Mouse (Mus musculus): ENCODE measurements around the gene Brf1. TPM values are rescaled to one million over a fixed set of nuclear protein-coding genes. Genes with fewer than 3 reads are reported as not detected.

Brf1 gene
- polyA plus RNA-seq, 1 experiment from 2014 or later = 58.1 TPM

GRCm38 (mm10) chr12:113014561-113015556 lies 14.4 kb upstream of the Brf1 start:
- Histone ChIP-seq H3K9me3 (no peaks in the 10 kb centered on the region), H3K36me3 (replicated peaks) (peaks cover 18% of the 10 kb centered on the region), H3K4me1 (peaks cover 49% of the 10 kb centered on the region), H3K27me3 (ENCODE audit: poor library complexity, severe bottlenecking) (no peaks in the 10 kb centered on the region), H3K27ac (peak overlapping the region; percentile 94), H3K4me3 (peak overlapping the region; percentile 94)
- 3% methylated on average over 60 of the region's 64 CpGs for WGBS
- DNase-seq (ENCODE audit: extremely low spot score, low spot score) = peak; percentile 62

DNA sequence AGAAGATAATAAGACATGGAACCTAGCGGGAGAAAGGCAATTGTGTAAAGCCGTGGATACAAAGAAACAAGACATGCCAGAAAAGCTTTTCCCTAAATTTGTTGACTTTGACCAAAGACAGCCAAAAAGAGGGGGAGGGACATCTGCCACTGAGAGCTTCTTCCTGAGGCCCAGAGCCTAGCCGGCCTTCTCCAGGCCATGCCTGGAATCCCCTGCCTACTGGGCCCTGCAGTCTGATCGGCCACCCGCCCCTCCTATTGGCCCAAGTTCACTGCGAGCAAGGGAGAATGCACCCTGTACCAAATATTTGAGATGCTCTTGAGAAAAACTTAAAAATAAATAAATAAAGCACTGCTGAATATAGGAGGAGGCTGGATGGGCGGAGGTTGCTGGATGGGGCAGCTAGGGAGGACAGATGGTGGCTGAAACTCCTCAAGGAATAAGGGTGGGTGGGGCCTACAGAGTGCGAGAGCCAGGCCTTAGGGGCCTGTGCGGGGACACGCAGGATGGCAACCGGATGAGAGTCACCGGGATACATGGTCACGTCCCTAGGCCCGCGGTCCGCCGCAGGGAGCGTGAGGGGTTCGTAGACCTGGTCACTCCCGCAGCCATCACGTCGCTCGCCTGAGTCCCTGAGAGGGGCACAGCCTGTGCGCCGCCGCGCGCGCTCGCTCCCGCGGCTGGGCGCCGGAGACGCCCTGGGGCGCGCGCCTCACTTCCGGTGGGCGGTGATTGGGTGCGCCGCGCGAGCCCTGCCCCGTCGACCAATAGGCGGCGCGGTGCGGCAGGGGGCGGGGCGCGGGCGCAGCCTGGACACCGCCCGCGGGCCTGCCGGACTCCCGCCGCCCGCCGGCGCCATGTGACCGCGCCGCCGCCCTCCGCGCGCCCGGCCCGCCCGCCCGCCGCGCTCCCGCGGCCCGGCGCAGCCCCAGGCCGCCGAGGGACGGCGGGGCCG lies 13.4 kb upstream of the Brf1 start, which contains the start of gene Pacs2:
Pacs2 (plus strand) TSS at position 905 of the 955 bp plus-strand sequence.
- 9% methylated on average over 84 of the region's 85 CpGs for WGBS
- peaks cover 10% of the 10 kb centered on the region for H3K36me3 ChIP-seq (replicated peaks)
- peaks cover 49% of the 10 kb centered on the region for H3K4me1 ChIP-seq
- H3K27me3 ChIP-seq (ENCODE audit: poor library complexity, severe bottlenecking) = no peaks in the 10 kb centered on the region
- no peaks in the 10 kb centered on the region for H3K9me3 ChIP-seq
- H3K4me3 ChIP-seq = peak within 1 kb of the TSS; percentile 94
- peak; percentile 86 for DNase-seq (ENCODE audit: extremely low spot score, low spot score)
- H3K27ac ChIP-seq = peak within 1 kb of the TSS; percentile 95

- DNase-seq (ENCODE audit: extremely low spot score, low spot score) = no peak
- peak overlapping the region; percentile 95 for H3K27ac ChIP-seq
- H3K9me3 ChIP-seq = no peaks in the 10 kb centered on the region
- H3K36me3 ChIP-seq (replicated peaks) = 0 out of 2 replicates have a peak, but pooled peaks cover 3% of the 10 kb centered on the region
- peak overlapping the region; percentile 94 for H3K4me3 ChIP-seq
- H3K27me3 ChIP-seq (ENCODE audit: poor library complexity, severe bottlenecking) = no peaks in the 10 kb centered on the region
- 57% methylated on average over 3 of the region's 3 CpGs for WGBS
- peaks cover 49% of the 10 kb centered on the region for H3K4me1 ChIP-seq
These were observed 12.6 kb upstream of the Brf1 start for GRCm38 (mm10) chr12:113013021-113013491.

- H3K9me3 ChIP-seq = no peaks in the 10 kb centered on the region
- 90% methylated on average over 5 of the region's 5 CpGs for WGBS
- no peak overlapping the region for H3K4me3 ChIP-seq
- peak overlapping the region; percentile 95; the same call in 1 of the 2 replicates for H3K27ac ChIP-seq
- H3K36me3 ChIP-seq (replicated peaks) = no peaks in the 10 kb centered on the region
- H3K27me3 ChIP-seq (ENCODE audit: poor library complexity, severe bottlenecking) = no peaks in the 10 kb centered on the region
- peaks cover 46% of the 10 kb centered on the region for H3K4me1 ChIP-seq
- no peak for DNase-seq (ENCODE audit: extremely low spot score, low spot score)
These were observed 11.9 kb upstream of the Brf1 start for GRCm38 (mm10) chr12:113012443-113012842.

GRCm38 (mm10) chr12:113011702-113012360 lies 11.3 kb upstream of the Brf1 start:
- Histone ChIP-seq H3K4me1 (peaks cover 41% of the 10 kb centered on the region), H3K27me3 (ENCODE audit: poor library complexity, severe bottlenecking) (no peaks in the 10 kb centered on the region), H3K27ac (no peak overlapping the region), H3K4me3 (no peak overlapping the region), H3K36me3 (replicated peaks) (no peaks in the 10 kb centered on the region), H3K9me3 (no peaks in the 10 kb centered on the region)
- WGBS = 86% methylated on average over 6 of the region's 6 CpGs
- DNase-seq (ENCODE audit: extremely low spot score, low spot score) = no peak

- 35% methylated on average over 4 of the region's 4 CpGs for WGBS
- Histone ChIP-seq H3K27ac (no peak overlapping the region), H3K9me3 (no peaks in the 10 kb centered on the region), H3K4me1 (peaks cover 13% of the 10 kb centered on the region), H3K4me3 (no peak overlapping the region), H3K36me3 (replicated peaks) (no peaks in the 10 kb centered on the region), H3K27me3 (ENCODE audit: poor library complexity, severe bottlenecking) (no peaks in the 10 kb centered on the region)
- no peak for DNase-seq (ENCODE audit: extremely low spot score, low spot score)
These were observed 4.5 kb upstream of the Brf1 start for GRCm38 (mm10) chr12:113004993-113005392.

- peaks cover 21% of the 10 kb centered on the region for H3K4me1 ChIP-seq
- no peaks in the 10 kb centered on the region for H3K36me3 ChIP-seq (replicated peaks)
- no peak for DNase-seq (ENCODE audit: extremely low spot score, low spot score)
- WGBS = 82% methylated on average over 8 of the region's 8 CpGs
- H3K4me3 ChIP-seq = no peak overlapping the region
- H3K27me3 ChIP-seq (ENCODE audit: poor library complexity, severe bottlenecking) = no peaks in the 10 kb centered on the region
- no peak overlapping the region for H3K27ac ChIP-seq
- no peaks in the 10 kb centered on the region for H3K9me3 ChIP-seq
These were observed 3.5 kb upstream of the Brf1 start for GRCm38 (mm10) chr12:113004011-113004410.

GRCm38 (mm10) chr12:113002667-113003066 lies 2.2 kb upstream of the Brf1 start:
- 35% methylated on average over 2 of the region's 2 CpGs for WGBS
- DNase-seq (ENCODE audit: extremely low spot score, low spot score) = no peak
- Histone ChIP-seq H3K4me1 (peaks cover 32% of the 10 kb centered on the region), H3K36me3 (replicated peaks) (0 out of 2 replicates have a peak, but pooled peaks cover 5% of the 10 kb centered on the region), H3K9me3 (no peaks in the 10 kb centered on the region), H3K27me3 (ENCODE audit: poor library complexity, severe bottlenecking) (no peaks in the 10 kb centered on the region), H3K27ac (no peak overlapping the region), H3K4me3 (no peak overlapping the region)

DNA sequence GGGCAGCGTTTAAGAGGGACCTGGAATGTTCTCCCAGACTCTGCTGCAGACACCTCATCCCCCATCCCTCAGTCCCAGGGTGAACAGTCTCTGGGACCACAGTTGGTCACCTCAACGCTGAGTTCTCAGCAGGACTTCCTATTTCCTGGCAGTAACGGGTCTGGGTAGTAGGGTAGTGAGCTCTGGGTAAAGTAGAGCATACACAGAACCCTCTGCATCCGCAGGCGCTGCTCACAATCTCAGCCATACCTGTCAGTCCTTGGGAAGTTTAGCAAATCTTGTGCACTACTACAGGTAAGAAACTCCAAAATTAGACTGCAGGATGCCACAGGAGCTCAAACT lies 600 bp upstream of the Brf1 start:
- 7% methylated on average over 5 of the region's 5 CpGs for WGBS
- Histone ChIP-seq H3K27me3 (ENCODE audit: poor library complexity, severe bottlenecking) (no peaks in the 10 kb centered on the region), H3K36me3 (replicated peaks) (peaks cover 20% of the 10 kb centered on the region), H3K4me1 (peaks cover 37% of the 10 kb centered on the region), H3K4me3 (peak overlapping the region; percentile 91), H3K9me3 (no peaks in the 10 kb centered on the region), H3K27ac (peak overlapping the region; percentile 97)
- DNase-seq (ENCODE audit: extremely low spot score, low spot score) = no peak

GRCm38 (mm10) chr12:112999569-113000293 lies 773 bp downstream of the Brf1 start:
- Histone ChIP-seq H3K4me3 (peak overlapping the region; percentile 91), H3K27me3 (ENCODE audit: poor library complexity, severe bottlenecking) (no peaks in the 10 kb centered on the region), H3K27ac (peak overlapping the region; percentile 97), H3K4me1 (peaks cover 34% of the 10 kb centered on the region), H3K9me3 (no peaks in the 10 kb centered on the region), H3K36me3 (replicated peaks) (peaks cover 31% of the 10 kb centered on the region)
- no peak for DNase-seq (ENCODE audit: extremely low spot score, low spot score)
- WGBS = 2% methylated on average over 56 of the region's 56 CpGs

- H3K27ac ChIP-seq = no peak overlapping the region
- H3K9me3 ChIP-seq = no peaks in the 10 kb centered on the region
- DNase-seq (ENCODE audit: extremely low spot score, low spot score) = no peak
- no peaks in the 10 kb centered on the region for H3K27me3 ChIP-seq (ENCODE audit: poor library complexity, severe bottlenecking)
- H3K4me3 ChIP-seq = no peak overlapping the region
- peaks cover 18% of the 10 kb centered on the region for H3K4me1 ChIP-seq
- peaks cover 72% of the 10 kb centered on the region for H3K36me3 ChIP-seq (replicated peaks)
- WGBS = 85% methylated on average over 4 of the region's 4 CpGs
These were observed 6.4 kb downstream of the Brf1 start for GRCm38 (mm10) chr12:112994153-112994552.
